9 mouse cellular contexts compared by ENCODE assay signal in the genomic region with DNA sequence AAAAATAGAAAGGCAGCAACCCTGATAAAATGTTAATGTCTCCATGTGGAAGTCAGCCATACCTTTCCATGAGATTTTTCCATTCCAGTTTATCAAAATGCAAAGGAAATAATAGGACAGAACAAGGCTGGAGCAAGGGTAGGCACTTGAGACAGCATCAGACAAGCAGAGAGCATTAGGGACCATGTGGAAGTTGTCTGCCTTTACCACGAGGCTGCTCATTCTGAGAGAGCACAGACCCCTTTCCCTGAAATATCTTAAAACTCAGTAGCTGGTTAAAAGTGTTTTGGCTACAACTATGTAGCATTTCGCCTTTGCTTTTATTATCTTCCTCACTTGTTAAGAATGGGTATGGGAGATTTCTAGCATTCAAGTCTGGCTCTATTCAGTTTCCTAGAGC. TPM values are rescaled to one million over a fixed set of nuclear protein-coding genes. Genes with fewer than 3 reads are reported as not detected.
DNase-seq lines count a peak whose midpoint lies in the region; ATAC-seq lines count a peak whose summit lies in the region.
"Had no signal": no experiment of that assay in that cellular context is flagged by ENCODE, and none has a peak within 500 bp of the region (broad histone marks: within the 10 kb centered on the region; RNA-seq: fewer than 3 reads in every experiment).

No protein-coding gene starts in this region.

- no peak for ATAC-seq in megakaryocyte, adult 5-6 weeks (ENCODE audit: poor library complexity, severe bottlenecking)
- ATAC-seq in forebrain, embryonic 16.5 days = no peak
- no peak for ATAC-seq in liver, embryonic 12.5 days

- no peaks in the 10 kb centered on the region for H3K27me3 ChIP-seq in megakaryocyte, embryonic 14.5 days (replicated peaks)
- H3K27me3 ChIP-seq in forebrain, embryonic 16.5 days (replicated peaks; ENCODE audit: control insufficient read depth, insufficient read depth, low read length) = no peaks in the 10 kb centered on the region
- no peaks in the 10 kb centered on the region for H3K27me3 ChIP-seq in liver, embryonic 12.5 days (replicated peaks)

- H3K4me2 ChIP-seq in forebrain, embryonic 16.5 days (ENCODE audit: low read length) = peak overlapping the region; percentile 77
- peak overlapping the region; percentile 82 for H3K4me2 ChIP-seq in liver, embryonic 12.5 days

- no peaks in the 10 kb centered on the region for H3K9me3 ChIP-seq in megakaryocyte, embryonic 14.5 days
- H3K9me3 ChIP-seq in forebrain, embryonic 16.5 days (ENCODE audit: control insufficient read depth, low read length) = no peaks in the 10 kb centered on the region
- H3K9me3 ChIP-seq in liver, embryonic 12.5 days (replicated peaks) = no peaks in the 10 kb centered on the region

- H3K4me1 ChIP-seq in megakaryocyte, embryonic 14.5 days = peaks cover 29% of the 10 kb centered on the region
- H3K4me1 ChIP-seq in forebrain, embryonic 16.5 days (replicated peaks; ENCODE audit: control insufficient read depth, insufficient read depth, low read length) = peaks cover 8% of the 10 kb centered on the region; the same call in 1 of the 2 replicates
- peaks cover 17% of the 10 kb centered on the region for H3K4me1 ChIP-seq in liver, embryonic 12.5 days

- 55% methylated on average over 2 of the region's 2 CpGs for WGBS in forebrain, embryonic 16.5 days
- 48% methylated on average over 2 of the region's 2 CpGs for WGBS in liver, embryonic 12.5 days (ENCODE audit: insufficient replicate concordance)

- DNase-seq in adrenal gland, adult 8-10 months = no peak
- no peak for DNase-seq in urinary bladder, postnatal 4 days (ENCODE audit: low spot score in 2 of 2)
- DNase-seq in adrenal gland, adult (ENCODE audit: inconsistent age in 2 of 2, low spot score in 1 of 2) = no peak
- DNase-seq: thymus, adult 18-20 months had no signal

- H3K4me3 ChIP-seq in megakaryocyte, embryonic 14.5 days (replicated peaks) = peak overlapping the region; percentile 94
- H3K4me3 ChIP-seq in forebrain, embryonic 16.5 days (replicated peaks; ENCODE audit: low read length) = no peak overlapping the region
- H3K4me3 ChIP-seq in liver, embryonic 12.5 days = peak overlapping the region; percentile 72

- no peaks in the 10 kb centered on the region for H3K36me3 ChIP-seq in megakaryocyte, embryonic 14.5 days (replicated peaks; ENCODE audit: low read length)
- no peaks in the 10 kb centered on the region for H3K36me3 ChIP-seq in forebrain, embryonic 16.5 days (ENCODE audit: control insufficient read depth, insufficient read depth)
- no peaks in the 10 kb centered on the region; the same call in 1 of the 2 replicates for H3K36me3 ChIP-seq in liver, embryonic 12.5 days

- no peak overlapping the region for H3K9ac ChIP-seq in forebrain, embryonic 16.5 days (replicated peaks; ENCODE audit: low read depth, low read length)
- H3K9ac ChIP-seq in liver, embryonic 12.5 days = no peak overlapping the region; the same call in 1 of the 2 replicates

- H3K27ac ChIP-seq in forebrain, embryonic 16.5 days (ENCODE audit: low read length) = no peak overlapping the region
- H3K27ac ChIP-seq in liver, embryonic 12.5 days = no peak overlapping the region

RNA-seq across cellular contexts. Expression of a gene that starts 0.8 kb away (rescaled TPM):
- 2.6 TPM in 1 of 2 replicates, not detected in the other for polyA plus RNA-seq in megakaryocyte, embryonic 14.5 days (2012; ENCODE audit: insufficient read depth, low replicate concordance)
- total RNA-seq in megakaryocyte, adult 5-6 weeks (2015) = 0.98 and 1.1 TPM in 2 replicates
- total RNA-seq in megakaryocyte, adult 5-6 weeks (2017) = 0.61 and 2.2 TPM in 2 replicates
- polyA plus RNA-seq in forebrain, embryonic 16.5 days (2015; fragmentation: Nextera tagmentation; extraction: Ambion mirVana) = 8.2 and 8.5 TPM in 2 replicates
- polyA plus RNA-seq in liver, embryonic 12.5 days (2016; fragmentation: Nextera tagmentation; extraction: Ambion mirVana) = 10.7 and 13.7 TPM in 2 replicates
- total RNA-seq in adrenal gland, adult 8-10 months (2022) = 10 to 100 TPM; 11.2 to 20.5 (median 17.5) TPM

RNA-seq across cellular contexts. Expression of a gene that starts 19.8 kb away (rescaled TPM):
- not detected in 2 replicates for polyA plus RNA-seq in megakaryocyte, embryonic 14.5 days (2012; ENCODE audit: insufficient read depth, low replicate concordance)
- not detected in 2 replicates for total RNA-seq in megakaryocyte, adult 5-6 weeks (2015)
- not detected in 2 replicates for total RNA-seq in megakaryocyte, adult 5-6 weeks (2017)
- 0.06 TPM in 1 of 2 replicates, not detected in the other for polyA plus RNA-seq in forebrain, embryonic 16.5 days (2015; fragmentation: Nextera tagmentation; extraction: Ambion mirVana)
- polyA plus RNA-seq in liver, embryonic 12.5 days (2016; fragmentation: Nextera tagmentation; extraction: Ambion mirVana) = 0.04 TPM in 1 of 2 replicates, not detected in the other
- not detected for total RNA-seq in adrenal gland, adult 8-10 months (2022)
- polyA plus RNA-seq: activated CD4-positive, CD25-positive, alpha-beta regulatory T cell, adult 4 months had no signal

RNA-seq across cellular contexts. Expression of a gene that starts 28.6 kb away (rescaled TPM):
- polyA plus RNA-seq in megakaryocyte, embryonic 14.5 days (2012; ENCODE audit: insufficient read depth, low replicate concordance) = not detected in 2 replicates
- not detected in 2 replicates for total RNA-seq in megakaryocyte, adult 5-6 weeks (2015)
- total RNA-seq in megakaryocyte, adult 5-6 weeks (2017) = not detected in 2 replicates
- polyA plus RNA-seq in forebrain, embryonic 16.5 days (2015; fragmentation: Nextera tagmentation; extraction: Ambion mirVana) = 0.18 and 1.8 TPM in 2 replicates
- polyA plus RNA-seq in liver, embryonic 12.5 days (2016; fragmentation: Nextera tagmentation; extraction: Ambion mirVana) = 0.12 and 0.19 TPM in 2 replicates
- 1 to 10 TPM in 2 of 4 experiments, under 1 TPM in 2; 0.28 to 1.2 (median 0.84) TPM for total RNA-seq in adrenal gland, adult 8-10 months (2022)
- polyA plus RNA-seq: activated CD4-positive, CD25-positive, alpha-beta regulatory T cell, adult 4 months had no signal

RNA-seq across cellular contexts. Expression of a gene that starts 57.1 kb away (rescaled TPM):
- not detected in 2 replicates for polyA plus RNA-seq in megakaryocyte, embryonic 14.5 days (2012; ENCODE audit: insufficient read depth, low replicate concordance)
- not detected in 2 replicates for total RNA-seq in megakaryocyte, adult 5-6 weeks (2015)
- total RNA-seq in megakaryocyte, adult 5-6 weeks (2017) = not detected in 2 replicates
- polyA plus RNA-seq in forebrain, embryonic 16.5 days (2015; fragmentation: Nextera tagmentation; extraction: Ambion mirVana) = 2.0 and 2.8 TPM in 2 replicates
- polyA plus RNA-seq in liver, embryonic 12.5 days (2016; fragmentation: Nextera tagmentation; extraction: Ambion mirVana) = 0.16 and 0.21 TPM in 2 replicates
- under 1 TPM in 1 of 4 experiments, not detected in 3; 0.06 TPM for total RNA-seq in adrenal gland, adult 8-10 months (2022)
- polyA plus RNA-seq: activated CD4-positive, CD25-positive, alpha-beta regulatory T cell, adult 4 months had no signal
